Mouse (Mus musculus) CD8-positive naive resting alpha-beta T cell, adult 2 months (primary cell): Measurements from ENCODE around the gene Anapc4.

Experiments
- DNase-seq, 2 experiments: peaks; one replicate each; pipeline ENCODE4 v3.0.0; 2022; ENCODE audit warnings: low read depth in 2 of 2, low spot score in 2 of 2

Gene Anapc4

DNA sequence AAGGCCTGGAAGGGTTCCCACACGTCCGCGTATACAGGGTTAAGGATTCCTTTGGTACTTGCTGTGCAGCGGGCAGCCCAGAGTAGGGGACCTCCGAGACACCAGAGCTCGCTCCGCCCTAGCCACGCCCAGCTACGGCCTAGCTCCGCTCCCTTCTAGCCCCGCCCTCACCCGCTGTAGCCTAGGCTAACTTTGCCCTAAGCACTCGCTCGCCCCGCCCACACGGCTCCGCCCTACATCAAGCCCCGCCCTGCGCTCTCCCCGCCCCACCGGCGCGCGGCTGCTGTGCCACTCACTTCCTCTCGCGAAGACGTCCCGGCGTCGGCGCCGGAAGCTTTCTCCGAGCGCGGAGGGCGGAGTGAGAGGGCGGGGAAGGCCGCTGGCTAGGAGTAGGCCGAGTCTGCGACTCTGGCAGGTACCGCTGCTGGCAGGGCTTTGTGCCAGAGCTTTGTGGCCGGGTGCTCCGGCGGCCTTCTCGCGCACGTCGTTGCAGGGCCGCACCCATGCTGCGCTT lies at the start of gene Anapc4:
Gene Anapc4 (plus strand): TSS at position 252 of the 514 bp plus-strand sequence.
- DNase-seq, result peak; percentile 100

DNA sequence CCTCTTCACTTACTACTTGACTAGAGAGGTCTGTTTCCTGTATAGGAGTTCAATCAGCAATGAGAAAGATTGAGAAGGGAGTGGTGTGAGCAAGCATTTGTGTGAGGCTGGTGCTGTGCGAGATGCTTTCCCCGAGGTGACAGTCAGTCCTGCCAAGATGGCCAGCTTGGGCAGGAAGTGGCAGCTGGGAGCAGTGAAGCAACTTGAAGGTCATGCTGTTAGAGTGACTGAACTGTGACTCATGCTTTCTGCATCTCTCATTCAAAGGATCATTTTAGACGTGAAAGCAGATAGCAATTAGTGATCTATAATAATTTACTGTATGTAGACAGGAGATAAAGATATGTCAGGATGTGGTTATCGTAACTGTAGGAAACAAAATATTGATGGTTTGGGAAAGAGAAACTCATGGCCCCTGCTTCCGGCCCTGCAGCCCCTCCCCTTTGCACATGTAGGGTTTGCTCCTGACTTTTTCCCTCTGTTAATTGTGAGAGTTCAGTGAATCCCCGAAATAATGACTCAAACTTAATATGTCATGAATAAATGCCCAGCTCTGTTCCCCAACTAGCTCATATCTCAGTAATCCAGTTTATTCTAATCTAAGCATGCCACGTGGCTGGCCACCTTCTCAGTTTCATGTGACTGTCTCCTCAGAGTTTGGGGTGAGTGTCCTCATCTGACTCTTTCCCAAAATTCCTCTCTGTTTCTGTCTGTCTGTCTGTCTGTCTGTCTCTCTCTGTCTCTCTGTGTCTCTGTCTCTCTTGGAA lies 47.1 kb upstream of the Anapc4 start:
- no peak for DNase-seq

DNA sequence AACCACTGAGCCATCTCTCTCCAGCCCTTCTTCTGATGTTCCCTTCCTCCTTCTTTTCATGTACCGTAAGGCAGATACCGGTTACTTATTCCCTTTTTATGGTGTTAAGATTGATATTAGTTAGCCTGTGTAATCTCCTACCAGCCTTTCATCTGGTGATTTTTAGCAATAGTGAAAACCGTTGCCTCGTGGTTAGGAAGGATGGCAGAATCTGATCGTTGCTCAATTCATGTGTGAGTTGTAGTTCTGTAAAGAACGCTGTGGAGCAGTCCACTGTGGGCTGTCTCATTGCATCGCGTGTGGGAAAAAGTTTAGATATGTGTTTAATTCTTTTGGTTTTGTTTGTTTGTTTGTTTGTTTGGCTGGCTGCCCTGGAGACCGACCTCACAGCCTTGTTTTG lies 40.6 kb upstream of the Anapc4 start:
- DNase-seq, result no peak

DNA sequence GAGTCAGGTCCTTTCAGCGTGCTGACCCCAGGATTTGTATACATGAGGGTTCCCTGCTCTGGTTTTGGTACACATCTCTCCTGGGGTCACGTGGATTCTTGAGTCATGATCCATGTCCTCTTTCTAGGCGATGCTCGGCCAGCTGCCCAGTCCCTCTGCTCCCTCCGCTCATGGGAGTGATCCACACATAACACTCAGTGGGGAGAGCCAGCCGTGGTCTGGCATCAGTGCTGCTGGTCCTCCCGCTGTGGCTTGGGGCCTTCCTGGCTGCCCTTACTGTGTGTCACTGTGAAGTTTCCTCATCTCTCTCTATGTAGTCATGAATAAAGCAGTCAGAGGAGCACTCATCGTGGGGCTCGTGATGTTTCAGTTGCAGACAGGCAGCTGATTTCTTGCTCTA lies 39.7 kb upstream of the Anapc4 start:
- DNase-seq, result no peak

DNA sequence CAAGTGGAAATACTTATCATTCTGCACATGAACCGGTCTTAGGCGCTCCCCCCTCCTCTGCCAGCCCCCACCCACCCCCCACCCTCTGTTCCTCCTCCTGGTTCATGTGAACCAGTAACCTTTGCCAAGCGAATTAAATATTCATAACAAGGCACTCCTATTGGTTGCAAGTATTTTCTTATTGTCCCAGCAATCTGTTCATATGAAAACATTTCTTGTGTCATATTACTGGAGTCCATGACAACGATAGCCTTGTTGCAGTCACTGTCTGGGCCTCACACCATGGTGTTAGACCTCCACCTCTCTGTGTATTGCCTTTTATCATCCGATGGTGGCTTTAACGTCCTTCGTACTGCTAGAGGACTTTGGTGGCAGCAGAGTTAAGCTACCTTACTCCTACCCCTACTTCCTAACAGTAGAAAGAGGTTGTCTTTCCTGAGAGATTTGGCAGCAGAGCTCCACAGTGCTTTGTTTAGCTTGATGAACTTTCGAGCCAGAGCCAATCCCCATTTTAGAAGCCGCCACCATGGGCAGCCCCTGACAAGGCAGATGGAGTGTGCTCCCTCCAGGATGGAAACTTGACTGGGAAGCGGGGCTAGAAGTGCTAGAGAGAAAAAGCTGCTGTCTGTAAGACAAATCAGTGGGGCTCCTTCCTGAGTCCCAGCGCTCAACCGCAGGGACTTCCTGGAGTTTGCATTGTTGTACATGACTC lies 34.4 kb upstream of the Anapc4 start:
- no peak for DNase-seq

DNA sequence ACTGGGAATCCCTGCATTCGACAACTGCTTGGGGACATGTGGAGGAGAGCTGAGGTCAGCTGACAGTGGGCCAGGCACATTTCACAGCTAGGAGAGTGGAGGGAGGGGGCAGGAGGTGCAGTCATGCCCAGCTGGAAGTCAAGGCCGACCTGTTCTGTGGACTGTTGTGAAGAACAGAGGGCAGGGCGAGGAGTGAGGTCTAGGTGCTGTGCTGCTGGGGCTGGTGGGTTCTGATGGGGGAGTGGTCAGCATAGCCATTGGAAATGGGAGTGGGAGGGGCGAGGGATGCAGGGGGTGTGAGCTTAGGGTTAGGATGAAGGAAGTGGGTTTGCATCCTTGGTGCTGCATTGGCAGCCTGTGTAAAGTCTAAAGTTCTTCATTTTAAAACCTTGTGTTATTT lies 28.0 kb upstream of the Anapc4 start:
- DNase-seq, result no peak

DNA sequence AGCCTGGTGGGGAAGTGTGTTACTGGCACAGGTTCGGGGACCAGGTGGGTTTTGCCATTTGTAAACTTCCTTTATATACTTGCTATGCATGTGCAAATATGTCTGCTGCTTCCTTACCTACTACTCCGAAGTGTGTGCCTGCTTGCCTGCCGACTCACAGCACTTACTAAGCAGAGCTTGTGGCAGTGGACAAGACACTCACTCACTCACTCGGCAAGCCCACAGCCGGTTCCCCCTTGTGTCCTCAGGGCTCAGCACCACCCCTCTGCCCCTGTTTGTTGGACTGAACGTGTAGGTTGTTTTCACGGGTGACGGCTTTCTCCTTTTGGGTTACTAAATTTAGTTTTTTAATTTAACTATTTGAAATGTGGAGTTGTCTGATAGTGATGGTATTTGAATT lies 27.5 kb upstream of the Anapc4 start:
- no peak for DNase-seq

DNA sequence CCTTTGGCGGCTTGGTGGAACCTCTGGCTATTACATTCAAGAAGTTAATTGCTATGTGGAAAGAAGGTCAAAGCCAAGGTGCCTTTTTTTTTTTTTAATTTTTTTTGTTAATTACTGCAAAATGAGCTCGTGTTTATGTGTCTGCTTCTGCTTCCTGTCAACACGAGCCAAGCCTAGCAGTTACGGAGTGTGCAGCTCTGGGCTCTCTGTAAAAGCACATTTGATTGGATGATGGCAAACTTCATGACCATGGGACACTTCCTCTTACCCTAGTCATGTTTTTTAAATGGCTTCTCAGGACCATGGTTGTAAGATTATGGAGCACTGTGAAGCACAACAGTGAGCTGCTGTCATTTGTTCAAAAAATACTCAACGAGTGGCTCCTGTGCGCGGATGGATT lies 26.8 kb upstream of the Anapc4 start:
- DNase-seq, result no peak

DNA sequence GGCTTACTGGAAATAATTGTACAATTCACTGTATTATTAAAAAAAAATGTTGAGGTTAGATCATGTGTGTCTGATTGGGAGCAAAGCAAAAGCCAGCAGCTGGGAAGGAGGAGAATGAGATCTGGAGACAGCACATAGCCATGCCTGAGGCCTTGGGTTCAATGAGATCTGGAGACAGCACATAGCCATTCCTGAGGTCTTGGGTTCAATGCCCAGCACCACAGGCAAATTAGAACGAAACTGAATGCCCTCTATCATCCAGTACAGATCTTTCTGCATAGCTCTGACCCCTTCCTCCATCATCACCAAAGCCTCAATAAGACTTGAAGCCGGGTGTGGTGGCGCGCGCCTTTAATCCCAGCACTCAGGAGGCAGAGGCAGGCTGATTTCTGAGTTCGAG lies 23.4 kb upstream of the Anapc4 start:
- DNase-seq, result no peak

DNA sequence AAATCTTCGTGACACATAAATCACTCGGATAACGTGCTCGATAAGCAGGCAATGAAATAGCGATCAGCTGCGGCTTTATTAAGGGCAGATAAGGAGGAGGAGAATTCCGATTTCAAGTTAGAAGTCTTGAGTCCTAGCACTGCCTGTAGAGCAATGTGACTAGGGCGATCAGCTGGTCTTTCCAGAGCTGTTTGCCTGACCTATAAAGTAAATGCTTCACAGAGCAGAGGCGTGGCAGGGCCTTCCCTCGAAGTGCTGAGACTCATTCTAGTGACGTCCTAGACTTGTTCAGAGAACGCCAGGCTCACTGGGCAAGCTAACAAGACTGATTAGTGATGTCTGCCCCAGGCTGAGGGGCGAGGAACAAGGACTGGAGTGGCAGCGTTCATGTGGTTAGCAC lies 22.8 kb upstream of the Anapc4 start:
- no peak for DNase-seq

DNA sequence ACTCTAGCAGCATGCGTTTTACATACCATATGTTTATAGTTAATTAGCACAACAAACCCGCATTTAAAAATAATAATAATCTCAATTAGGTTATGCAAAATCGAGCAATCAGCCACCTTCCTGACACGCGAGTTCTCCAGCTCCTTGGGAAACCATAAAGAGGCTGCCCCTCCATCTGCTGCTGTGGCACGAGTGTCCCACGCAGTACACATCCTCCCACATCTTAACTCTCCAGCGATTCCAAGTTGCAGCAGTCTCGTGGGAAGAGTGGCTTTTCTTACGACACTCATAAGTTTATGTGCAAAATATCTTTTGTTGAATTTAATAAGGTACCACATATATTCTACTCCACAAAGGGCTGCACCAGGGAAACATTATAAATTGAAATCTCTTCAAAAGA lies 21.4 kb upstream of the Anapc4 start:
- no peak for DNase-seq

DNA sequence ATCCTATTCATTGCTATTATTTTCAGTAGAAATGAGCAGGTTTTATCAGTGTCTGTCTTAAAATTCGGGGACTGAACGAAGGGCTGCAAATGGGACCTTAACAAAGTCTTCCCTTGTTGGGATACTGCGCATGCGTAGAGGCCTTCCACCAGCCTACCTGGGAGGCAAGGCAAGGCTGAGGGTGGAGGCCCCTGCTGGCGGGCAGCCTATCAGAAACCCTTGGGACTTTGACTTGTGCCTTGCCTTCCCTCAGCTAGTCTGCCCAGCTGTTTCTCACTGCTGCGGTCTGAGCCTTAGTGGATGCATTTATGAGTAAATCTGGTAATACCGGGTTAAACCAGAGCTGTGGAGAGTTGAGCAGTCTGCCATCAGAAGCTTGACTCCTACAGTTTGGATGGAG lies 20.5 kb upstream of the Anapc4 start:
- DNase-seq, result no peak

DNA sequence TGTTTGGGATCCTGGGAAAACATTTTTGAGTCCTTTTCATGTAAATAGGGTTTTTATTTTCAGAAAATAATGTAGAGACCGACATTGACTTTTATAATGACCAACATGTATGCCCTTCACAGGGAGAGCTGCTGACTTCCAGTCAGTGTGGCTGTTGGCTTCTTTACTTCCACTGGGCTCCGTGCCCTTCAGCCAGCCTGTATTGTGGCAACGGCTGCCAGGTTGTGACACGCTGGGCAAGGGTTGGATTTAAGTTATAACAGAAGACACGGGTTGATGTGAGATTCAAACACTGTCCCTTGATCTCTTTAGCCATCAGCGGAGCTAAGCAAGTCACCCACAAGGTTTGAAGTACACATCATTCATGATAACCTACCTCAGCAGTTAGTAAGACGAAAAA lies 15.1 kb upstream of the Anapc4 start:
- no peak for DNase-seq

DNA sequence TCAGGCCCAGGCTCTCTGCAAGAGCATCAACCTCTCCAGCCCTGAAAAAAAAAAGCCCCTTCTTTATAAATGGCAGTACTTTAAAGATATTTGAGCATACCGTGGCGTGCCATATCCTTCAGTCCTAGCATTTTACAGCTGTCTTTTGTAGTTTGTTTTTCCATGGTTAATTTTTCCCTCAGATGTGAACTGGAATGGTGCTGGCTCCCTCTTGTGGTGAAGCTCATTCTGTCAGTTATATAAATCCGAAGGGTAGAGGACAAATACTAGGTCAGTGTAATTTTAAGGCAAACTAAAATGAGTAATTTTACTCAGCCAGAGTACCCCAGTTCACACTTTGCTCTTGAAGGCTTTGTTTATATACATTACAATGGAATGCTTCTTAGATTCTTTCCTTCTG lies 12.1 kb upstream of the Anapc4 start:
- no peak for DNase-seq

DNA sequence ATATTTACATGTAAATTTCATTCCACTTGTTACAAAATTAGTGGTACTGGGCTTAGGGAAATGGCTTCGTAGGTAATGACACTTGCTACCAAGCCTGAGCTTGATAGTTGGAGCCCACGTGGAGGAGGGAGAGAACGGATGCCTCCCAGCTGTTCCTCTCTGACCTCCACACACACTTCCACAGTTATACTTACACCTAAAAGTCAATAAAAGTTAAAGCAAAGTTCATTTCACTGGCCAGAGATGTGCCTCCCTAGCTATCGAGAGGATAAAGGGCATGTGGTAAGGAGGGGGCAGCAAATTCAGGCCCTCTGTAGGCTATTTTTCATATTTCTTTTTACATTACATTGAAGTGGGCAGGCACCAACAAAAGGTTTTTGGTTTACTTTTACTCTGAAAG lies 5.9 kb upstream of the Anapc4 start:
- DNase-seq, result no peak

DNA sequence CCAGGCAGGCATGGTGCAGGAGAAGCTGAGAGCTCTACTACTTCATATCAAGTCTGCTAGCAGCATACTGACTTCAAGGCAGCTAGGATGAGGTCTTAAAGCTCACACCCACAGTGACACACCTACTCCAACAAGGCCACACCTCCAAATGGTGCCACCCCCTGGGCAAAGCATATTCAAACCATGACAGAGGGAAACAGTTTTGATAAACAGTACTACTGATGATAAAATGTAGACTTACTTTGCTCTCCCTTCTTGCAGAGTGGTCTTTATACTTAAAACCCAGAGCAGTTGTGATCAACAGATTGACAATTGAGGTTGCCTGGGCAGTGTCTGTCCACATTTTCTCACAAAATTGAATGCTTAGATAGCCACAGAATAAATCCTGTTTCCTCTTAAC lies 807 bp upstream of the Anapc4 start:
- peak in 1 of 2 experiments; percentile 7 for DNase-seq

DNA sequence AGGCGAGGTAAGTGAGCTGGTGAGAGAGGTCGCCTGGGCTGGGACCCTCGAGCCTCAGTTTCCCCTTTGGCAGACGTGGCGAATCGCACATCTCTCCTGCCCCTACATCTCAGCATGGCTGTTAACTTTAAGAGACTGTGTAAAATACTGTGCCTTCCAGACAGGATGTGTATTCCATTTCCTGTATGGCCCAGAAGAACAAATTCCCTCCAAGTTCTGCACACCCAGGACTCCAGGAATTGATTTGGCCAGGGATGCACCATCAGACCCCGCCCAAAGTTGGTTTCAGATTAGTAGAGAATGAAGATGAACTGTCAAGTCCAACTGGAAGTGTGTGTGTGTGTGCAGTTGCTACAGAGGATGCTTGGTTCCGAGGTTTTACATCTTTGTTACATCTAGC lies 574 bp downstream of the Anapc4 start:
- no peak for DNase-seq

DNA sequence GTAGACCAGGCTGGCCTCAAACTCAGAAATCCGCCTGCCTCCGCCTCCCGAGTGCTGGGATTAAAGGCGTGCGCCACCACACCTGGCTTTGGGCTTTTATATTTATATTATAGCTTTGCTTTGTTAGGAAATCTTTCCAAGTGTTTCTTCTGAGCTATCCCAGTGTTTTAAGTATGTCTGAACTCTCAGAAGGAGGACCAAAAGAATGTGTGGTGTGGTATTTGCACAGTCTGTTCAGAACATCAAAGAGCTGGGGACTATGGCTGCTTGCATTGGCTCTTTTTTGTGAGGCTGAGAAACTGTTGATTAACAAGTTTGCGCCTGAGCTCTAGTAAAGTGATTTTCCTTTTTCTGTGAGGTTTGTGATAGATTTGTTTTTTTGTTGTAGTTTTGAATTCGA lies 10.5 kb downstream of the Anapc4 start:
- no peak for DNase-seq

DNA sequence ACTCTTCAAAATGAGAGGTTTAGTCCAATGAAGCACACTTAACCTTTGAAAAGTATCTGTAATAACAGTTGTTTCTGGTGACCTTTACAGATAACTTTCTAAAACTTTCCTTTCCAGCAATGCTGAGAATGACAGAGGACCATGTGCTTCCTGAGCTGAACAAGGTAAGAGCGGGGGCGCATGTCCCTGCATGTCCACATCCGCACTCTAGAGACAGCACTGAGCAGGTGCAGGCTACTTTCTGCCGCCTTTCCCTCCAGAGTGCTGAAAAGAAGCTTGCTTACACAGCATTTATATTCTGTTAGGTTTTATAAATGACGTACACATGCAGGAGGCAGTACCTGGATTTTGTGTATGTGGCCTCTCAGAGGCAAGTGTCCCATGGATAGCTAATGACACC lies 21.9 kb downstream of the Anapc4 start:
- DNase-seq, result no peak

DNA sequence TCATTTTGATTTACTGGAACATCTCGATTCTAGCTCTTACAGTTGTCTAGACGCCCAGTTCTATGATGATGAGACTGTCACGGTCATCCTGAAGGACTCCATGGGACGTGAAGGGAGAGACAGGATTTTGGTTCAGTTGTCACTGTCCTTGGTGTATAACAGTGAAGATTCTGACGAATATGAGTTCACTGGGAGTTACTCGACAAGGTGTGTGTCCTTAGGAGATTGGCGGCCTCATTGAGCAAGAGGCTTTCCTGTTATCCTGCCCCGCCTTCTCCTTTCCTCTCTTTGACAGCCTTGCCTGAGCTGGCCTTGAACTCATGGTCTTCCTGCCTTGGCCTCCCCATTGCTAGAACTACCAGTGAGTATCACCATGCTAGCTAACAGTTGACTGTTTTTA lies 30.6 kb downstream of the Anapc4 start:
- DNase-seq, result no peak

DNA sequence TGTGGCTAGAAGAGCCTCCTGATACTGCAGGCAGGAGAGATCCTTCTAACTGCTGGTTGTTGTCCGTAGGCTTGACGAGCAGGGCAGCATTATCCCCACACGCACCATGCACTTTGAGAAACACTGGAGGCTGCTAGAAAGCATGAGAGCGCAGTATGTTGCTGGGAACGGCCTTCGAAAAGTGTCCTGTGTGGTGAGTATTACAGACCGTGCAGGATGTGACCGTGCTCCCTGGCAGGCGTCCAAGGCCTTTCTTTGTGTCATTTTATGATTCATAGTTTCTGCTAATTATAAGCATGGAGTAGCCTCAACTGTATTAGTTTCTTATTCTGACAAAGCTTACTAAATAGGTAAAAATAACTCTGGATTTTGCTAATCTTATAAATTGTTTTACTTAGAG lies 32.0 kb downstream of the Anapc4 start:
- no peak for DNase-seq

DNA sequence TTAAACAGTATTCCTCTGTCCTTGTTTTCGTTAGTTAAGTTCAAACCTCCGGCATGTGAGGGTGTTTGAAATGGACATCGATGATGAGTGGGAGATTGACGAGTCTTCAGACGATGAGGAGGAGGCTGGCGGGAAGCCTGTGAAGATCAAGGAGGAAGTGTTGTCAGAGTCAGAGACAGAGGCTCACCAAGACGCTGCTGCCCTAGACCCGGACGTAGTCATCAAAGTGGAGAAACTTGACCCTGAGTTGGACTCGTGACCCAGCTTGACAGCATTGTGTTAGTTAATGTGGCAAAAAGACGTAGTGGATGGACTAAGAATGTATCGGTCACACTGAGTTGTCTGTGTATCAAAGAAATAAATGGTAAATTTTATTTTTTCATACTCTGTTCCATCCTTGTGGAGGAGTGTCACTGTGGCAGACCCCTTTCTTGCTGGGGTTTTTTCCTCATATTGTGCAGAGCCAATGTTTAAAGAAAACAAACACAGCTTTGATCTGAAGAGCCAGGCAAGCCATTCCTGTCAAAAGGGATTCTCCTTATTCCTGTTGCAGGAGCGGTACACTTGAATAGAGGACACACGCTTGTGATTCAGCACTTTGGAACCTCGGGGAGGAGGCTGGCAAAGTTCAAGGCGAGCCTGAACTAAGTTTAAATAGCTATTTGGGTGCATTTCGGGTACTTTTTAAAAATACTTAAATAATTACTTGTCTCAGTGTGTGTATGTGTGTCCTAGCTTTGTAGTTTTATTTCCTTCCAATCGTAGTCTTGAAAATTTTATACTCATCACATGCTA lies 32.7 kb downstream of the Anapc4 start:
- DNase-seq, result no peak
